Comparison of ENCODE assay signal across 8 mouse cellular contexts in genomic region chr7:139363281-139364004, GRCm38 (mm10). TPM values are rescaled to one million over a fixed set of nuclear protein-coding genes. Genes with fewer than 3 reads are reported as not detected.
DNase-seq lines count a peak whose midpoint lies in the region; ATAC-seq lines count a peak whose summit lies in the region.

No protein-coding gene starts in this region.

- H3K9me3 ChIP-seq in kidney, embryonic 16.5 days (ENCODE audit: low read length), result no peaks in the 10 kb centered on the region
- no peaks in the 10 kb centered on the region for H3K9me3 ChIP-seq in neural tube, embryonic 11.5 days (ENCODE audit: control insufficient read depth, low read length)

- intact Hi-C loops in gastrocnemius, postnatal 14 days (cut with DNase I; ENCODE audit: low total_unique reads), result no loop called here

- peak; percentile 36 for ATAC-seq in kidney, embryonic 16.5 days (ENCODE audit: low FRiP score, low TSS enrichment)
- peak; percentile 36; the same call in 1 of the 2 replicates for ATAC-seq in neural tube, embryonic 11.5 days (ENCODE audit: insufficient read depth, low FRiP score, low TSS enrichment)
- ATAC-seq in megakaryocyte progenitor cell, adult 5-6 weeks (replicated peaks; ENCODE audit: poor library complexity), result no peak

- WGBS in kidney, embryonic 16.5 days, result 54% methylated on average over 13 of the region's 13 CpGs
- WGBS in neural tube, embryonic 11.5 days, result 56% methylated on average over 13 of the region's 13 CpGs

- peak; percentile 95 for DNase-seq in heart, adult 11 months
- no peak for DNase-seq in heart, adult 8-10 months (ENCODE audit: low spot score)
- peak; percentile 64 for DNase-seq in adipocyte (ENCODE audit: low spot score)
- peak; percentile 64 for DNase-seq in gastrocnemius, postnatal 14 days
- peak; percentile 32 for DNase-seq in neural tube, embryonic 11.5 days (ENCODE audit: low spot score)
- no peak for DNase-seq in thymus, postnatal 10 days (ENCODE audit: low spot score in 2 of 2)

- H3K27me3 ChIP-seq in kidney, embryonic 16.5 days (ENCODE audit: insufficient read depth, low read length), result no peaks in the 10 kb centered on the region
- no peaks in the 10 kb centered on the region for H3K27me3 ChIP-seq in neural tube, embryonic 11.5 days (ENCODE audit: control insufficient read depth, insufficient read depth, low read length)

- peak overlapping the region; percentile 81 for H3K27ac ChIP-seq in kidney, embryonic 16.5 days (ENCODE audit: low read length)
- H3K27ac ChIP-seq in neural tube, embryonic 11.5 days (ENCODE audit: low read depth, low read length), result peak overlapping the region; percentile 17

- no peak overlapping the region for H3K4me3 ChIP-seq in kidney, embryonic 16.5 days (ENCODE audit: low read length)
- H3K4me3 ChIP-seq in neural tube, embryonic 11.5 days (ENCODE audit: low read depth, low read length), result no peak overlapping the region

- H3K4me2 ChIP-seq in kidney, embryonic 16.5 days (replicated peaks; ENCODE audit: low read depth, low read length), result peak overlapping the region; percentile 20; the same call in 1 of the 2 replicates
- no peak overlapping the region for H3K4me2 ChIP-seq in neural tube, embryonic 11.5 days (ENCODE audit: low read depth)

- H3K4me1 ChIP-seq in kidney, embryonic 16.5 days (ENCODE audit: insufficient read depth, low read length), result peaks cover 36% of the 10 kb centered on the region
- H3K4me1 ChIP-seq in neural tube, embryonic 11.5 days (ENCODE audit: control insufficient read depth, insufficient read depth, low read length), result peaks cover 24% of the 10 kb centered on the region

- peak overlapping the region; percentile 49; the same call in 1 of the 2 replicates for H3K9ac ChIP-seq in kidney, embryonic 16.5 days (replicated peaks; ENCODE audit: low read length)
- peak overlapping the region; percentile 14; the same call in 1 of the 2 replicates for H3K9ac ChIP-seq in neural tube, embryonic 11.5 days (ENCODE audit: low read length)

- no peaks in the 10 kb centered on the region for H3K36me3 ChIP-seq in kidney, embryonic 16.5 days (ENCODE audit: insufficient read depth, low read length)
- no peaks in the 10 kb centered on the region for H3K36me3 ChIP-seq in neural tube, embryonic 11.5 days (ENCODE audit: control insufficient read depth, insufficient read depth, low read length)

RNA-seq across cellular contexts. Expression of gene Inpp5a, which starts 25.5 kb away (rescaled TPM):
- total RNA-seq in heart, adult 8-10 months (2022), result 100 to 1,000 TPM; 291 to 307 (median 299) TPM
- 10 to 100 TPM; 36.5 to 39.8 TPM for total RNA-seq in gastrocnemius, postnatal 14 days (2021)
- polyA plus RNA-seq in kidney, embryonic 16.5 days (2015; fragmentation: Nextera tagmentation; extraction: Ambion mirVana), result 16.0 and 17.7 TPM in 2 replicates
- 27.4 and 28.4 TPM in 2 replicates for polyA plus RNA-seq in neural tube, embryonic 11.5 days (2014; fragmentation: Nextera tagmentation; extraction: Ambion mirVana)
- total RNA-seq in megakaryocyte progenitor cell, adult 5-6 weeks (2015), result 8.5 and 9.9 TPM in 2 replicates
- 4.9 and 11.2 TPM in 2 replicates for total RNA-seq in megakaryocyte progenitor cell, adult 5-6 weeks (2017)

Comparison
In these comparisons a context has a peak if more than half of its experiments do, and no peak if none do; other contexts are left out.
1. DNase-seq: peak in heart, adult 11 months (single experiment), adipocyte (single experiment), gastrocnemius, postnatal 14 days (single experiment) and neural tube, embryonic 11.5 days (single experiment); none in heart, adult 8-10 months (single experiment) and thymus, postnatal 10 days (0 of 2).
2. RNA of gene Inpp5a, which starts 25.5 kb away (total RNA-seq): 291 to 307 TPM in heart, adult 8-10 months; 36.5 to 39.8 TPM in gastrocnemius, postnatal 14 days and 4.9 to 11.2 TPM in megakaryocyte progenitor cell, adult 5-6 weeks; every median in the first group is over 4 times any median in the second.